Mouse (Mus musculus): ENCODE measurements around the gene Il12rb2. TPM values are rescaled to one million over a fixed set of nuclear protein-coding genes. Genes with fewer than 3 reads are reported as not detected.

Gene Il12rb2
- total RNA-seq, 2 experiments from 2014 or later: 6.3 TPM; not detected in 1

Other genes starting within 250 kb of the Il12rb2 start
- gene Serbp1, start 138.0 kb downstream of the Il12rb2 start, total RNA-seq (2015; ENCODE audit: low replicate concordance): 456 and 459 TPM in 2 replicates
- gene Serbp1, start 138.0 kb downstream of the Il12rb2 start, total RNA-seq (2017; ENCODE audit: low replicate concordance): 627 and 659 TPM in 2 replicates
- gene Il23r, start 115.7 kb upstream of the Il12rb2 start, total RNA-seq (2015; ENCODE audit: low replicate concordance): not detected in 2 replicates
- not detected in 2 replicates for gene Il23r, start 115.7 kb upstream of the Il12rb2 start, total RNA-seq (2017; ENCODE audit: low replicate concordance)
- gene Tacstd2, start 159.6 kb upstream of the Il12rb2 start, total RNA-seq (2015; ENCODE audit: low replicate concordance): 3.6 TPM in 1 of 2 replicates, not detected in the other
- 2.4 TPM in 1 of 2 replicates, not detected in the other for gene Tacstd2, start 159.6 kb upstream of the Il12rb2 start, total RNA-seq (2017; ENCODE audit: low replicate concordance)

All from erythroid progenitor cell, adult 5-6 weeks (primary cell).